Mouse (Mus musculus) frontal cortex, adult (tissue): ENCODE results near the gene Osgep.
"Not testable (repeated sequence)": the region's sequence is repeated elsewhere in the genome, so short reads cannot be mapped to it uniquely, and the experiment has no call there.

ENCODE experiments used
- ATAC-seq: cut with Nextera tagmentation; 2 replicates; pipeline ENCODE4 v1.9.2; 2017; ENCODE audit warnings: mild to moderate bottlenecking, moderate library complexity, mixed read lengths; ENCODE audit not compliant: low TSS enrichment

Osgep gene

DNA sequence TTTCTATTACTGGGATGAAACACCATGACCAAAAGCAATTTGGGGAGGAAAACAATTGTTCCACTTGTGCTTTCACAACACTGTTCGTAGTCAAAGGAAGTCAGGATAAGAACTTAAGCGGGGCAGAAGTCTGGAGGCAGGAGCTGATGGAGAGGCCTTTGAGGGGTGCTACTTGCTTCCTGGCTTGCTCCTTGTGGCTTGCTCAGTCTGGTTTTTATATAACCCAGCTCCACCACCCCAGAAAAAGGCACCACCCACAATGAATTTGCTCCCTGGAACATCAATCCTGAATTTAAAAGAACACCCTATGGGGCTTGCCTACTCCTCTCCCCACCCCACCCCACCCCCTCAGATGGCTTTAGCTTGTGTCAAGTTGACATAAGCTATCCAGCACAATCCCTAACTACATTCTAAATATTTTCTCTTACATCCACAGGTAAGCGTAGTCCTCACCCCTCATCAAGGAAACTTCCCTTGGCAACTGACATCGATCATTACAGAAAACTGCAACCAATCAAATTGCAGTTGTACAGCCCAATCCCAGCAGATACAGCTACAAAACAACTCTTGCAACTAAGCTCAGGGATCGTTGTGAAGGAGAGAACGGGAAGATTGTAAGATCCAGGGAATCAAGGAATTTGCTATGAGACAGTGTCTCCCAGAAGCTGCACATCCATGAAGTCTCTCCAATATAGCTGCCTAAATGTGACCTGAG is 48.3 kb downstream of the Osgep start:
- peak; percentile 94 for ATAC-seq

- peak; percentile 83 for ATAC-seq
Measured at GRCm38 (mm10) chr14:50875591-50876230, 49.0 kb downstream of the Osgep start.

- no peak for ATAC-seq
Measured at GRCm38 (mm10) chr14:50875175-50875574, 49.5 kb downstream of the Osgep start.

DNA sequence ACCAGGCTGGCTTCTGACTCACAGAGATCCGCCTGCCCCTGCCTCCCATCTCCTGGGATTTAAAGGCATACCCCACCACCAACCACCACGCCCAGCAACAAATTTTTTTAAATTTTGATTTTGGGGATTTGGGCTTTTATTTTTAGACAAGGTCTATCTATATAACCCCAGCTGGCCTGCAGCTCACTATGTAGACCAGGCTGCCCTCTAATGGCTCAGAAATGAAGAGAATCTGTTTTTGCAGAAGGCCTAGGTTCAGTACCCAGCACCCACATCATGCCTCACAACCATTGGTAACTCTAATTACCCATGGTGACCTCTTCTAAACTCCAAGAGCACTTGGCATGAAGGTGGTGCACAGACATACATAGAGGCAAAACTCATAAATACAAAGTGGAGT is 53.4 kb downstream of the Osgep start:
- ATAC-seq, result no peak

GRCm38 (mm10) chr14:50870805-50871143 is 53.9 kb downstream of the Osgep start:
- ATAC-seq, result no peak

DNA sequence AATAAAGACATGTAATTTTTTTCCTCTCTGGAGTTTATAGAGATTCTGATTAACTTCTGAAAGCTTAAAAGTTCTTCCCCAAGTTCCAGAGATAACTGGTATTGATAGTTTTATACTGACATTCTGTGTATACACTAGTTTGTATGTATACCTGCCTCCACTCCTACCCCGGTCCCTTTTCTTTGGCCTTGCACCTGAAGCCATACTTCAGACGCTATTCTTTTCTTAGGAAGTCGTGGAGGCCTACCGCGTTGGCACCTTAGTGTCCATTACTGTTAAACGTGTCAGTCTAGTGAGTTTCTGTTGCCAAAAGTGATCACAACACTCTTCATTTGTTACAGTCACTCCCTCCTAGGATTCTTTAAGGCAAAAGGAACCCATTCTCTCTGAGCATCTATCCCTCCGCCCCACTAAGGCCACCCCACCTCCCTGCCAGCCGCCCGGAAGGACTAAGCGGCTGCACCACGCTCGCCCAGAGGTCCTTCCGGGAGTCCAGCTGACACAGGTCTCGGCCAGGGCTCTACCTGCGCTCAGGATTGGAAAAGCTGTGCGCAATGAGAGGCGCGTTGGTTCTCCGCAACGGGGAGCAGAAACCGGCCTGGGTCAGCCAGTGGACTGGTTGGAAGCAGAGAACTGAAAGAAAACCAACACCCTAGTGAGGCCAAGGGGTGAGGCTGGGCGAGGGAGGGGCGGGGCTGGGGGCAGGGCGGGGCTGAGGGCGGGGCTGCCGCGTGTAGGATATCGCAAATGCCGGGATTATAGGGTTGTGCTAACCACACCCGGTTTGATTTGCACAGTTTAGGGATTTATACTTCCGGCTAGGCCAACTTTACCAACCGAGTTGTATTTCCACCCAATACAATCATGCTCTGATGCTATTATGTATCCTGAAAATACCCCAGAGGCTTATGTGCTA is 54.5 kb downstream of the Osgep start, which contains the start of gene Tep1:
Gene Tep1 (minus strand): TSS at position 672 of the 916 bp plus-strand sequence.
- peak; percentile 95 for ATAC-seq

DNA sequence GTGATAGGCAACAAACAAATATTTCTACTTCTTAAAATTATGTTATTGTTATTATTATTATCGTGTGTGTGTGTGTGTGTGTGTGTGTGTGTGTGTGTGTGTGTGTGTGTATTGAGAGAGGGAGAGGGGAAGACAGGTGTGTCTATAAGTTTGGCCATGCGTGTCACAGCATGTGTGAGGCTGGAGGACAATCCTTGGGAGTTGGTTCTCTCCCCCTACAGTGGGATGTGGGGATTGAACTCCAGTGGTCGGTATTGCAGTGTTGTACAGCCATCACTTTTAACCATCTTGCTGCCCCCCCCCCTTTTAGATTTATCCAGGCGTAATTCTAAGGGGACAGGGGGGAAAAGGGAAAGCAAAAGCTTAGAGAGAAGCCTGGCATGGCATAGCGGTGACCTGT is 56.0 kb downstream of the Osgep start:
- ATAC-seq, result no peak

- ATAC-seq, result no peak
Measured at GRCm38 (mm10) chr14:50868211-50868610, 56.5 kb downstream of the Osgep start.

DNA sequence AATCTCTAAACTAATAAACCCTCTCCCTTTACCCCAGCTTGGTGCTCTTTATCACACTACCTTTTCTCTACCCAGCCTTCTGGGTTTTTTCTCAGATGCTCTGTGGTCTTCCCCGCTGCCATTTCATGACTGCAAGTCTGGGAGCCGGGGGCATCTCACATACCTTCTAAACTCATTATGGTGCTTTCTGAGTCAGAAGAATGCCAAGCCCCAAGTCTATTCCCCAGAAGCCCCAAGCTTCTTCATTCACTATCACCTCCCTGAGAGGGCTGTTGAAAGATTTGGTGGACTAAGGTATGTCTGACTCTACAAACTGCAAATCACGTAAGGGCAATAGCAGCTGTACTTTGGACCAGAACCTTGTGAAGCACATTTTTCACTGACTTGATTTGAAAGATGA is 57.7 kb downstream of the Osgep start:
- ATAC-seq, result no peak

DNA sequence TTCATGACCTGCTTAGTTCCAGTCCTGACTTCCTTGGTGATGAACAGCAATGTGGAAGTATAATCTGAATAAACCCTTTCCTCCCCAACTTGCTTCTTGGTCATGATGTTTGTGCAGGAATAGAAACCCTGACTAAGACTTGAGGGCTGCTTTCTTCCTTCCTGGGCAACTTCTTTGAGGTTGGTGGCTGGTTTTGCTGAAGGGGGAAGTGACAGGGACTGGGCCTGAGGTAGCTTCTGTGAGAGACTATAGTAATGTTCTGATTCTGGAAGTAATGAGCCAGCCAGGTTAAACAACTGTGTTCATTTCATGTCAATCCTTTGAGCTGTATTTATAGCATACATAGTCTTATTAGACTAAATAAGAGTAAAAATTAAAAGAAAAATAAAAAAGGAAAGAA is 59.7 kb downstream of the Osgep start:
- not testable (repeated sequence) for ATAC-seq

GRCm38 (mm10) chr14:50862641-50863040 is 62.1 kb downstream of the Osgep start:
- no peak for ATAC-seq
